Mouse (Mus musculus) ZHBTc4 (cell line): ENCODE data around the gene Il2rg.
A peak's percentile ranks its signal among the peaks of the same experiment; 100 is the strongest.

Experiments
- DNase-seq: peaks from one replicate; pipeline ENCODE4 v3.0.0-alpha.2; 2011; ENCODE audit warnings: low read depth, low spot score

The Il2rg gene

GRCm38 (mm10) chrX:101260441-101261325 lies 7.4 kb downstream of the Il2rg start:
- DNase-seq = peak; percentile 82

- peak; percentile 44 for DNase-seq
Observed at GRCm38 (mm10) chrX:101256603-101257002, 11.5 kb downstream of the Il2rg start.

- DNase-seq = peak; percentile 20
Observed at GRCm38 (mm10) chrX:101254740-101255139, 13.3 kb downstream of the Il2rg start.

- DNase-seq = peak; percentile 92
Observed at GRCm38 (mm10) chrX:101253952-101254729, 13.9 kb downstream of the Il2rg start, which contains the start of gene Foxo4. Gene Foxo4, plus strand, starts transcription at chrX:101254528.

GRCm38 (mm10) chrX:101245011-101245410 lies 23.0 kb downstream of the Il2rg start:
- peak; percentile 40 for DNase-seq

- no peak for DNase-seq
Observed at GRCm38 (mm10) chrX:101222796-101223162, 45.3 kb downstream of the Il2rg start.

GRCm38 (mm10) chrX:101221834-101222795 lies 45.9 kb downstream of the Il2rg start, which contains the start of gene Snx12:
Gene Snx12, minus strand, starts transcription at chrX:101222563.
- peak; percentile 96 for DNase-seq
